Mouse (Mus musculus) c-Kit-positive CD71-negative TER-119-negative erythroid progenitor cells, embryonic 14.5 days (primary cell): ENCODE data around the gene Mgat5b.
A peak's percentile ranks its signal among the peaks of the same experiment; 100 is the strongest.
"Not testable (repeated sequence)": the region's sequence is repeated elsewhere in the genome, so short reads cannot be mapped to it uniquely, and the experiment has no call there.

Experiments
- DNase-seq: peaks from one replicate; pipeline ENCODE4 v3.0.0-alpha.2; 2013; ENCODE audit warnings: low read depth

The Mgat5b gene

GRCm38 (mm10) chr11:116918323-116919185 is at the start of gene Mgat5b:
Gene Mgat5b, plus strand, starts transcription at chr11:116918863.
- peak; percentile 49 for DNase-seq

- DNase-seq = no peak
Measured at GRCm38 (mm10) chr11:116869223-116869622, 49.4 kb upstream of the Mgat5b start.

- no peak for DNase-seq
Measured at GRCm38 (mm10) chr11:116869641-116870040, 49.0 kb upstream of the Mgat5b start.

- DNase-seq = no peak
Measured at GRCm38 (mm10) chr11:116871538-116871937, 47.1 kb upstream of the Mgat5b start.

GRCm38 (mm10) chr11:116873987-116874386 is 44.7 kb upstream of the Mgat5b start:
- no peak for DNase-seq

GRCm38 (mm10) chr11:116878454-116878853 is 40.2 kb upstream of the Mgat5b start:
- no peak for DNase-seq

- no peak for DNase-seq
Measured at GRCm38 (mm10) chr11:116880839-116881238, 37.8 kb upstream of the Mgat5b start.

- no peak for DNase-seq
Measured at GRCm38 (mm10) chr11:116881440-116881839, 37.2 kb upstream of the Mgat5b start.

GRCm38 (mm10) chr11:116882446-116882845 is 36.2 kb upstream of the Mgat5b start:
- no peak for DNase-seq

GRCm38 (mm10) chr11:116884061-116884460 is 34.6 kb upstream of the Mgat5b start:
- DNase-seq = no peak

GRCm38 (mm10) chr11:116885275-116886151 is 33.1 kb upstream of the Mgat5b start:
- peak; percentile 62 for DNase-seq

- no peak for DNase-seq
Measured at GRCm38 (mm10) chr11:116887136-116887535, 31.5 kb upstream of the Mgat5b start.

GRCm38 (mm10) chr11:116893532-116894442 is 24.9 kb upstream of the Mgat5b start:
- DNase-seq = no peak

GRCm38 (mm10) chr11:116895402-116895801 is 23.3 kb upstream of the Mgat5b start:
- DNase-seq = no peak

- no peak for DNase-seq
Measured at GRCm38 (mm10) chr11:116899247-116899646, 19.4 kb upstream of the Mgat5b start.

- DNase-seq = not testable (repeated sequence)
Measured at GRCm38 (mm10) chr11:116902588-116902987, 16.1 kb upstream of the Mgat5b start.

- DNase-seq = no peak
Measured at GRCm38 (mm10) chr11:116905741-116906456, 12.8 kb upstream of the Mgat5b start.

- no peak for DNase-seq
Measured at GRCm38 (mm10) chr11:116913573-116913972, 5.1 kb upstream of the Mgat5b start.

- no peak for DNase-seq
Measured at GRCm38 (mm10) chr11:116914267-116914885, 4.3 kb upstream of the Mgat5b start.

- DNase-seq = no peak
Measured at GRCm38 (mm10) chr11:116915241-116915640, 3.4 kb upstream of the Mgat5b start.

- DNase-seq = no peak
Measured at GRCm38 (mm10) chr11:116917361-116917760, 1.3 kb upstream of the Mgat5b start.
